Mouse (Mus musculus) retina, postnatal 7 days (tissue): ENCODE results near the gene Cav2.

Experiments used
- DNase-seq: peaks from one replicate; pipeline ENCODE4 v3.0.0-alpha.2; 2012; ENCODE audit warnings: low read depth, low spot score

The Cav2 gene

GRCm38 (mm10) chr6:17309260-17309659, 28.3 kb downstream of the Cav2 start:
- no peak for DNase-seq

- no peak for DNase-seq
These were observed 33.3 kb downstream of the Cav2 start for GRCm38 (mm10) chr6:17314241-17314640.

GRCm38 (mm10) chr6:17314659-17315616, 34.0 kb downstream of the Cav2 start:
- no peak for DNase-seq

GRCm38 (mm10) chr6:17316294-17317166, 35.5 kb downstream of the Cav2 start:
- DNase-seq = no peak

- DNase-seq = no peak
These were observed 36.2 kb downstream of the Cav2 start for GRCm38 (mm10) chr6:17317167-17317524.

- DNase-seq = no peak
These were observed 37.0 kb downstream of the Cav2 start for GRCm38 (mm10) chr6:17317944-17318343.

GRCm38 (mm10) chr6:17321976-17322375, 41.0 kb downstream of the Cav2 start:
- no peak for DNase-seq

- no peak for DNase-seq
These were observed 46.2 kb downstream of the Cav2 start for GRCm38 (mm10) chr6:17327216-17327615.

- DNase-seq = no peak
These were observed 48.8 kb downstream of the Cav2 start for GRCm38 (mm10) chr6:17329801-17330200.

- DNase-seq = no peak
These were observed 56.7 kb downstream of the Cav2 start for GRCm38 (mm10) chr6:17337724-17338123.
